Mouse (Mus musculus) bone marrow macrophage, adult 2 months (primary cell): Measurements from ENCODE around the gene Prr27. TPM values are rescaled to one million over a fixed set of nuclear protein-coding genes. Genes with fewer than 3 reads are reported as not detected.

Source experiments
- H3K27ac ChIP-seq: 2 replicates; pipeline ENCODE4 v1.5.1; 2012; ENCODE audit warnings: low read depth, low read length; ENCODE audit not compliant: insufficient read depth
- H3K4me1 ChIP-seq: 2 replicates; pipeline ENCODE4 v1.6.1; 2012; ENCODE audit warnings: low read length; ENCODE audit not compliant: control insufficient read depth, insufficient read depth
- H3K4me3 ChIP-seq: 2 replicates; pipeline ENCODE4 v1.5.1; 2012; ENCODE audit warnings: mild to moderate bottlenecking, low read length, moderate library complexity; ENCODE audit not compliant: insufficient read depth
- CTCF ChIP-seq: IDR thresholded peaks from 2 replicates; pipeline ENCODE4 v1.5.1; 2012; ENCODE audit warnings: low read depth, mild to moderate bottlenecking, low read length, moderate library complexity
- POLR2A ChIP-seq: IDR thresholded peaks from 2 replicates; pipeline ENCODE4 v1.6.1; 2012; ENCODE audit warnings: mild to moderate bottlenecking, low read depth, low read length, borderline replicate concordance
- polyA plus RNA-seq: library from polyadenylated mRNA; stranded (reverse); fragments of >200 nt; gene quantifications from 2 replicates; pipeline ENCODE4 v1.2.4, GENCODE M21; 2012; ENCODE audit not compliant: missing spikeins, insufficient read depth, insufficient read length

Gene Prr27
- not detected in 2 replicates for polyA plus RNA-seq

GRCm38 (mm10) chr5:87825386-87825785 is at the start of gene Prr27:
Prr27 (plus strand) TSS chr5:87825686.
- H3K4me1 ChIP-seq: no peaks in the 10 kb centered on the region
- TF ChIP-seq POLR2A (no peak), CTCF (no peak)
- H3K4me3 ChIP-seq: no peak within 1 kb of the TSS
- H3K27ac ChIP-seq: no peak within 1 kb of the TSS

DNA sequence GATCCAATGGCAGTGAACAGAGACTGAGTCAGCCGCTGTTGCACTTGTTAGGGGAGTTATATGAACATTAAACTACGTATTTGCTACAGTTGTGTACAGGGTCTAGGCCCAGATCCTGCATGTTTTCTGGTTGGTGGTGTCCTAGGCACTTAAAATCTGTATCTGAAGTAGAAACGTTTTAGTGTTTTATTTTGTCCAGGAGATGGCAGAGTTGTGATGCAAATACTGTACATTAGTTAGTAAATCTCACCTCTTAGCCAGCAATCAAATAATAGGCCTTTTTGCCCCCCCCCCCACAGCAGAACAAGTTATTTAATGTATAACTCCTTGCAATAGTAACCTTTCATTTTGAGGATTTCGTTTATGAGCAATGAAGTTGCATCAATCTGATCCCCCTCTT is 42.8 kb upstream of the Prr27 start:
- no peak overlapping the region for H3K27ac ChIP-seq
- H3K4me1 ChIP-seq: no peaks in the 10 kb centered on the region
- no peak overlapping the region for H3K4me3 ChIP-seq
- no peak for TF ChIP-seq POLR2A
- no peak for TF ChIP-seq CTCF

DNA sequence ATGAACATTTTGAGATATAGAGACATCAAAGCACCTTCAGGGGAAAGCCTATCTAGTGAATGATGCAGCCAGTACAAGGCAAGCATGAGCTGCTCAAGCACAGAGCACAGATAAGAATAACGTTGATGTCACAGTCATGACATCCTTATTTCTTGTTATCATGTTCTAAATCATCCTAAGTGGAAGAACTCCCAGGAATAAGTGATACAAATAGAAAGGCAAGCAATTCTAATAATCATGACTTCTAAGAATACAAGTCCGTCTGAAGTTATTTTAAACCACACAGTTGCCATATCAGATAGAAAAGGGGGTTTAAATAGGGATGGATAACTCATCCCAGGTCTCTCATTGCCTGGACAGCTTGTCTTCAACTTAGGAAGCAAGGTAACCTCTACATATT is 17.7 kb upstream of the Prr27 start, which contains the start of gene Csn1s2b:
Csn1s2b (plus strand) TSS at position 301 of the 400 bp plus-strand sequence.
- TF ChIP-seq POLR2A: no peak
- TF ChIP-seq CTCF: no peak
- H3K27ac ChIP-seq: no peak within 1 kb of the TSS
- no peak within 1 kb of the TSS for H3K4me3 ChIP-seq
- H3K4me1 ChIP-seq: no peaks in the 10 kb centered on the region

- Histone ChIP-seq H3K4me3 (no peak overlapping the region), H3K4me1 (no peaks in the 10 kb centered on the region), H3K27ac (no peak overlapping the region)
- no peak for TF ChIP-seq POLR2A
- no peak for TF ChIP-seq CTCF
Measured at GRCm38 (mm10) chr5:87809253-87809652, 16.2 kb upstream of the Prr27 start.

DNA sequence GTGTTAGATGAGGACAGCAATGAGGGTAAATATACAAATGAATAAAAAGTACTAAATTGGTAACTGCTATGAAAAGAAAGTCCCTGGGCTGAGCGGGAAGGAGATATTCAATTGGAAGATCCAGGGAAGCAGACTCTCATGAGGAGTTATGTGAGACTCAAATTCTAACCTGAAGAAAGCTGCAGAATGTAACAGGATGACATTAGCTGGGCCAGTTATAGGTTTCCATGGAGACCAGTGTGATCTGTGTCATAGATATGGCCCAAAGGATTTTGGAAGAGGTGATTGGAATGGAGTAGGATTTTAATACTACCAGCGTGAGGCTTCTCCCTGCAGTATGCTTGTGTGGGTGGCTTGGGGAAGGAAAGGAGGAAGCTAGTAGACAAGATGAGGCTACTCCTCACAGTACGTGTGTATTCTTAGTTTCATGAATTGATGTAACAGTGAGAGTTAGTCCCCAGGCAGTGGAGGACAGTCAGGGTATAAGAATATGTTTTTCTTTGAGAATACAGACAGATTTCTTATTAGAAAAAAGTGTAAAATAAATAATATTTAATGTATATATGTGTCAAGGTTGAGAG is 29.7 kb downstream of the Prr27 start:
- TF ChIP-seq CTCF (no peak), POLR2A (no peak)
- H3K27ac ChIP-seq: no peak overlapping the region
- no peaks in the 10 kb centered on the region for H3K4me1 ChIP-seq
- no peak overlapping the region for H3K4me3 ChIP-seq

DNA sequence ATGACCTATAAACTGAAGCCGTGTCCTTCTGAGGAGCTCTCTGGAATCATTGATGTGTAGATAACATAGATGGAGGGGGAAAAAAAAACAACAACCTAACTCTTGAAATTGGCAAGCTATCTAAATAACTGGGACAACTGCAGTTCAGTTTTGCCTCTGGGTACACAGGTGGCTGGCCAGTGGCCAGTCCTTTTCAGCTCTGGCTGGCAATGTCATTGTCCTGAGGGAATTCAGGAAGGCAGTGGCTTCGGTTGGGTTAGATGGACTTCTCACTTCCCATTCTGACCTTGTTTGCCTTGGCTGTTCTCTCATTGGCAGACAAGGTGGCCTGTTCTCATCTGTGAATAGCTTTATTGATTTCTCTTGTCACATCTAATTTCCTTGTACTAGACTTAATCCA is 44.6 kb downstream of the Prr27 start:
- Histone ChIP-seq H3K4me1 (no peaks in the 10 kb centered on the region), H3K4me3 (no peak overlapping the region), H3K27ac (no peak overlapping the region)
- no peak for TF ChIP-seq CTCF
- TF ChIP-seq POLR2A: no peak

DNA sequence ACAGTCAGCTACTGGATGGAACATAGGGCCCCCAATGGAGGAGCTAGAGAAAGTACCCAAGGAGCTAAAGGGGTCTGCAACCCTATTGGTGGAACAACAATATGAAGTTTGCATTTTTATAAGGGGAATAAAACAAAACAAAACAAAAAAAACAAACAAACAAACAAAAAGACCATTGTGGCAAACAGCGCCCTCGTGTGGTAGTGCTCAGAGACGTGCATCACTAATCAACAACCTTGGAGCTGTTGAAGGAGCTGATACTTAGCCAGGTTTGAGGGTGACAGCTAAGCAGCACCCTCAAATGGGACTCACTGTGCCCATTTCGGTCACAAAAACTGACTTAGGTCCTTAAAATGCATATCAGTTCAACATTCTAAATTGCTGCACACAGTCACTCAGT is 45.9 kb downstream of the Prr27 start:
- H3K4me3 ChIP-seq: no peak overlapping the region
- TF ChIP-seq CTCF (no peak), POLR2A (no peak)
- no peaks in the 10 kb centered on the region for H3K4me1 ChIP-seq
- H3K27ac ChIP-seq: no peak overlapping the region

DNA sequence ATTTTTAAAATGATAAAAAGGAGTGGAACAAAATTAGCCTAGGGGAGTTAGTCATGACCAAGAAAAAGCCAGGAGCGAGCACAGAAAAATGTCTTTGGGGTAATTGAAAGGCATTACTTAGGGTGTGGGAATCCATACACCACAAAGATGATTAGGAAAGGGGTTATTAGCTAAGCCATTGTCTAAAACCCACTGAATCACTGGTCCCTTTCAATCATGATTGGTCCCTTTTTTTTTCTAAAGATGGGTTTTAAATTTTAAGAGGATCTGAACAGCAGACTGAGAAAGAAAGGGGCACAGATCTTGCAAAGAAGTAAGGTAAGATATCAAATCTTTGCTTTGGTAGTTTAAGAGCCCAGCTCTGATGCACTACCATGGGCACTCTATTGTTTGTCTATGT is 59.2 kb downstream of the Prr27 start, which contains the start of gene Odam:
Odam (plus strand) TSS at position 301 of the 400 bp plus-strand sequence.
- Histone ChIP-seq H3K27ac (no peak within 1 kb of the TSS), H3K4me1 (no peaks in the 10 kb centered on the region), H3K4me3 (no peak within 1 kb of the TSS)
- TF ChIP-seq POLR2A: no peak
- no peak for TF ChIP-seq CTCF

Other genes with a start within 250 kb of the Prr27 start
- not detected in 2 replicates for gene Sult1e1, start 234.1 kb upstream of the Prr27 start, polyA plus RNA-seq
- not detected in 2 replicates for gene Csn1s1, start 159.5 kb upstream of the Prr27 start, polyA plus RNA-seq
- gene Csn2, start 126.1 kb upstream of the Prr27 start, polyA plus RNA-seq: not detected in 2 replicates
- gene Csn1s2a, start 51.1 kb upstream of the Prr27 start, polyA plus RNA-seq: not detected in 2 replicates
- not detected in 2 replicates for gene Csn1s2b, start 17.6 kb upstream of the Prr27 start, polyA plus RNA-seq
- gene Odam, start 59.3 kb downstream of the Prr27 start, polyA plus RNA-seq: not detected in 2 replicates
- 0.45 TPM in 1 of 2 replicates, not detected in the other for gene Csn3, start 99.9 kb downstream of the Prr27 start, polyA plus RNA-seq
- not detected in 2 replicates for gene 2310003L06Rik, start 143.8 kb downstream of the Prr27 start, polyA plus RNA-seq
- not detected in 2 replicates for gene Gm28434, start 143.8 kb downstream of the Prr27 start, polyA plus RNA-seq
- not detected in 2 replicates for gene Cabs1, start 153.8 kb downstream of the Prr27 start, polyA plus RNA-seq
- gene Smr3a, start 176.9 kb downstream of the Prr27 start, polyA plus RNA-seq: not detected in 2 replicates